Mouse (Mus musculus) T-cell, adult 66 days (primary cell): ENCODE results near the gene Mex3d. TPM values are rescaled to one million over a fixed set of nuclear protein-coding genes. Genes with fewer than 3 reads are reported as not detected.

ENCODE experiments used
- total RNA-seq, 2 experiments: library from RNA; stranded (reverse); gene quantifications; 3 replicates in 1 of 2; 4 replicates in 1 of 2; pipeline ENCODE4 v1.2.4; 2023

Mex3d gene
- 1 to 10 TPM; 8.0 to 8.7 TPM for total RNA-seq

GRCm38 (mm10) chr10:80387522-80387959, at the start of gene Mex3d:
Gene Mex3d (minus strand): TSS chr10:80387659.

GRCm38 (mm10) chr10:80433513-80434232, 46.2 kb upstream of the Mex3d start, which contains the start of gene Tcf3:
Gene Tcf3 (minus strand): TSS chr10:80433647.

DNA sequence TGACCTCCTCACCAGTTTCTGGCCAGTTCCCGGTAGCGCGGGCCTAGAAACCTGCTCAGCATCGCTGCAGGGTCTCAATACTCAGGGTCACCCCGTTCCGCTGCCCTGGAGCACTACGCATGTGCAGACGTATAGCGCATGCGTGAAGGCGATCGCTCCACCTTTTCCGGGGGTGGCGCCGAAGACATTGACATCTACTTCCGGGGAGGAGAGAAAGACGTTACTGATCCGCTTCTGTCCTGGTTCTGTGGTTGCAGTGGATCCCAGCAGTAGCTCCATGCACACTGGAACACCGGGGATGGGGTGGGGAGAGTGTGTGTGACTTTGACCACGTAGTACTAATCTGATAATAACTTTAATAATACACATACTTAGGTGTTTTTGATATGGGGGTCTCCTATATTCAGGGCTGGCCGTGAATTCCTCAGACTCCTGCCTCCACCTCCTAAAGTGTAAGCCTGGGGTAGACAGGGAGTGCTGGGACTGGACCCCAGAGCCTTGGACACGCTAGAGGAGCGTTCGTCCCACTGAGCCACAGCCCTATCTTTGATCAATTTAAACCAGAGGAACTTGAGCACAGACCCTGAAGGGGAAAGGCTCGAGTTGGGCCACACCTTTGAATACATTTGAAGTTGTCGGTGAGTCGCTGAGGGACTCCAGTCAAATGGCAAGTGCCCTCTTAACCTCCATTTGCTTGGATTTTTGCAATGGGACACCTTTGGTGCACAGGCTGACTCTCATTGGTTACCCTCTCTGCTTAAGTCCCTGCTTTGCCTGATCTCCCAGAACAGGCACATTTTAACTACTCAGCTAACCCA, 19.4 kb upstream of the Mex3d start, which contains the start of gene Uqcr11:
Gene Uqcr11 (minus strand): TSS at position 147 of the 818 bp plus-strand sequence.

GRCm38 (mm10) chr10:80399191-80399972, 11.9 kb upstream of the Mex3d start, which contains the start of gene Mbd3:
Gene Mbd3 (minus strand): TSS chr10:80399550.

DNA sequence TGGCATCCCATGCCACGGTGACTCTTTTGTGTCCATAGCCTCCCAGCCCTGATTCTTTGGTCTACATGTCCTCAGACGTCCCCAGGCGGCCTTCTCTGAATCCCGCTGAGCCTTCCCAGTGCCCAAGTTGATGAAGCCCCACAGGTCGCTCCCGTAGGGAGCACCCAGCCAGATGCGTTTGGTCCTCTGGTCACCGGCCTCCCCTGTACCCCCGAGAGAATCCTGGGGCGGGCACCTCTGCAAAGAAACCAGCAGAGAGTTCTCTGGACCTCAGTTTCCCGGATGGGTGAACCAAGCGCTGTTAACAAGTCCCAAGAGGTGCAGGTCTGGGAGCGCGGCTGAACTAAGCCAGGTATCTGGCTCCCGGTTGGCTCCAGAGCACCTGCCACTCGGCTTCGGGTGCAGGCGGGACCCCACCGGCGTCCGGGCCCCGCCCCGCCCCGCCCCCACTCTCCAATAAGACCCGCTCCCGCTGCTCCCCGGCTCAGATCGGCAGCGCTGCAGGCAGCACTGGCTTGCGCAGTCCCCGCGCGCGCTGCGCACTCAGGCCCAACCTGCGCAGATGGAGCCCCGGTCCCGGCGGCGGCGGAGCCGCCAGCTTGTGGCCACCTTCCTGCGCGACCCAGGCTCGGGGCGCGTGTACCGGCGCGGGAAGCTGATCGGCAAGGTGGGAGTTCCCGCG, 31.3 kb downstream of the Mex3d start, which contains the start of gene Plk5:
Gene Plk5 (plus strand): TSS at position 459 of the 682 bp plus-strand sequence.

DNA sequence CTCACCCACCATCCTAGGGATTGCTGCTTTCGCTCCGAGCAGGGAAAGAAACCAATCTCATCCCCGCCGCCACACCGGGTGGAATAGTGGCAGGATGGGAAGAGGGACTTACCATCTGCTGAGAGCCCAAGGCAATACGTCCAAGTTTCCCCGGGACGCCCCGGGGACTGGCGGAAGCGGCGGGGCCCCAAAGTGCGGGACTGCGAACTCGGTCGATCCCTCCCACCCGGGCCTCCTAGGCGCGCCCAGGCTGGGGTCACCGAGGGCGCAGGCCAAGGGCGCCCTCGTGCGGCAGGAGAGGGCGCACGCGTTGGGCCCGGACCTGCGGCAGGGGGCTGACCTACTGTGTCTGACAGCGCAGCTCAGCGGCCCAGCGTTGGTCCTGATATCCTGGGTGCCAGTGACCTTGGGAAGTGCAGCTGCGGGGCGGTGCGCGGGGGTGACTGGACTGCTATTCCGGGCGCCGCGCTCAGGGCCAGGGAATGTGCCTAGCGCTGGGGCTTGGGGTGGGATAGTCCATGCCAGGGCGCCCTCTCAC, 39.1 kb downstream of the Mex3d start, which contains the start of gene Adamtsl5:
Gene Adamtsl5 (minus strand): TSS at position 169 of the 538 bp plus-strand sequence.

Other genes with a start within 250 kb of the Mex3d start
- gene Atp5d, start 249.0 kb downstream of the Mex3d start, total RNA-seq: 100 to 1,000 TPM; 157 to 178 TPM
- 10 to 100 TPM; 28.2 to 29.0 TPM for gene Cbarp, start 246.8 kb downstream of the Mex3d start, total RNA-seq
- 100 to 1,000 TPM; 102 to 113 TPM for gene Midn, start 239.4 kb downstream of the Mex3d start, total RNA-seq
- gene Cirbp, start 221.7 kb downstream of the Mex3d start, total RNA-seq: 100 to 1,000 TPM; 113 to 134 TPM
- gene 1600002K03Rik, start 214.7 kb downstream of the Mex3d start, total RNA-seq: 10 to 100 TPM; 15.1 to 16.3 TPM
- gene Efna2, start 208.2 kb downstream of the Mex3d start, total RNA-seq: under 1 TPM; 0.27 to 0.41 TPM
- 10 to 100 TPM; 76.1 to 76.3 TPM for gene Mum1, start 161.2 kb downstream of the Mex3d start, total RNA-seq
- 100 to 1,000 TPM in 1 of 2 experiments, 10 to 100 TPM in 1; 99.2 to 104 TPM for gene Ndufs7, start 138.5 kb downstream of the Mex3d start, total RNA-seq
- gene Gamt, start 126.6 kb downstream of the Mex3d start, total RNA-seq: not detected
- gene Dazap1, start 126.2 kb downstream of the Mex3d start, total RNA-seq: 100 to 1,000 TPM; 175 to 182 TPM
- gene Rps15, start 95.2 kb downstream of the Mex3d start, total RNA-seq: 1,000 to 10,000 TPM; 3,585 to 3,724 TPM
- 1 to 10 TPM in 1 of 2 experiments, under 1 TPM in 1; 0.09 to 1.0 TPM for gene Apc2, start 91.7 kb downstream of the Mex3d start, total RNA-seq
- 10 to 100 TPM; 25.0 to 28.7 TPM for gene 2310011J03Rik, start 67.1 kb downstream of the Mex3d start, total RNA-seq
- 1 to 10 TPM; 2.9 to 3.1 TPM for gene Pcsk4, start 58.2 kb downstream of the Mex3d start, total RNA-seq
- under 1 TPM in 1 of 2 experiments, not detected in 1; 0.90 TPM for gene Reep6, start 57.7 kb downstream of the Mex3d start, total RNA-seq
- gene Adamtsl5, start 39.2 kb downstream of the Mex3d start, total RNA-seq: not detected
- not detected for gene Plk5, start 31.2 kb downstream of the Mex3d start, total RNA-seq
- 100 to 1,000 TPM; 107 to 120 TPM for gene Mbd3, start 11.9 kb upstream of the Mex3d start, total RNA-seq
- gene Uqcr11, start 19.2 kb upstream of the Mex3d start, total RNA-seq: 10 to 100 TPM; 63.7 to 70.9 TPM
- 10 to 100 TPM; 98.1 to 99.2 TPM for gene Tcf3, start 46.0 kb upstream of the Mex3d start, total RNA-seq
- gene Onecut3, start 107.2 kb upstream of the Mex3d start, total RNA-seq: not detected
- gene Atp8b3, start 151.5 kb upstream of the Mex3d start, total RNA-seq: not detected
- gene Rexo1, start 173.9 kb upstream of the Mex3d start, total RNA-seq: 100 to 1,000 TPM; 123 to 132 TPM
- gene Klf16, start 189.7 kb upstream of the Mex3d start, total RNA-seq: 10 to 100 TPM; 27.9 to 29.2 TPM
- gene Abhd17a, start 202.7 kb upstream of the Mex3d start, total RNA-seq: 10 to 100 TPM; 49.3 to 56.2 TPM
- 10 to 100 TPM; 52.6 to 54.4 TPM for gene Scamp4, start 215.2 kb upstream of the Mex3d start, total RNA-seq
- 1 to 10 TPM; 3.0 to 4.8 TPM for gene Adat3, start 215.2 kb upstream of the Mex3d start, total RNA-seq
- 1 to 10 TPM; 4.5 to 7.9 TPM for gene Gm49322, start 218.4 kb upstream of the Mex3d start, total RNA-seq
- 100 to 1,000 TPM; 212 to 215 TPM for gene Csnk1g2, start 235.2 kb upstream of the Mex3d start, total RNA-seq